Mouse (Mus musculus): ENCODE measurements around the gene Ssty2.
"Not testable (repeated sequence)": the region's sequence is repeated elsewhere in the genome, so short reads cannot be mapped to it uniquely, and the experiment has no call there.

Gene Ssty2

GRCm38 (mm10) chrY:67047972-67048371 is at the start of gene Ssty2:
Gene Ssty2 (minus strand): TSS chrY:67048072.
- not testable (repeated sequence) for DNase-seq

Measured in B cell, adult 2 months (primary cell).